Mouse (Mus musculus) lung, adult 2 months (tissue): ENCODE measurements around the gene Cog5.

Source experiments
- CTCF ChIP-seq: fragments of 200-500 bp; IDR thresholded peaks from 2 replicates; pipeline ENCODE4 v1.5.1; 2011; ENCODE audit warnings: mild to moderate bottlenecking, low read length, control low read depth; ENCODE audit not compliant: insufficient read depth
- POLR2A ChIP-seq: fragments of 200-500 bp; IDR thresholded peaks from 2 replicates; pipeline ENCODE4 v1.6.1; 2011; ENCODE audit warnings: low read depth, mild to moderate bottlenecking, control low read depth, low read length, borderline replicate concordance; ENCODE audit errors: extremely low read depth

GRCm38 (mm10) chr12:31730126-31730525, 75.5 kb downstream of the Cog5 start:
- no peak for TF ChIP-seq CTCF
- no peak for TF ChIP-seq POLR2A
